Mouse (Mus musculus): ENCODE results near the gene Tlr7.
"Not testable (repeated sequence)": the region's sequence is repeated elsewhere in the genome, so short reads cannot be mapped to it uniquely, and the experiment has no call there.

Gene Tlr7

DNA sequence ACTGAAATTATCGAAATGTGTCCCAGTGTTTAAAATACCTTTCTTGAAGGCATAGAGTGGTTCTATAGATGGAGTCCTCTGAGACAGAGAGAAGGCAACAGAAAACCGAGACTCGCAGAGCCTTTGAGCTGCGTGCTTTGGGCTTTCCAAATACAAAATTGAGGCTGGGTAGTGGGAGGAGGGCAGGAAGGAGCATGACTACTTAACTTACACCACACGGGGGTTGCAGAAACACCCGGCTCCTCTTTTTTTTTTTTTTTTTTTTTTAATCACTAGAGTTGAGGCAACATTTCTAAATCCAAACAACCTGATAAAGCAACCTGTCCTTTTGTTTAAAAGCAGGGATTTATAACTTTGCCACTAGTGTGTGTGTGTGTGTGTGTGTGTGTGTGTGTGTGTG is at the start of gene Tlr7:
Tlr7 (minus strand) TSS at position 160 of the 400 bp plus-strand sequence.
- ATAC-seq (ENCODE audit: insufficient number of reproducible peaks, low FRiP score, low TSS enrichment), result no peak

DNA sequence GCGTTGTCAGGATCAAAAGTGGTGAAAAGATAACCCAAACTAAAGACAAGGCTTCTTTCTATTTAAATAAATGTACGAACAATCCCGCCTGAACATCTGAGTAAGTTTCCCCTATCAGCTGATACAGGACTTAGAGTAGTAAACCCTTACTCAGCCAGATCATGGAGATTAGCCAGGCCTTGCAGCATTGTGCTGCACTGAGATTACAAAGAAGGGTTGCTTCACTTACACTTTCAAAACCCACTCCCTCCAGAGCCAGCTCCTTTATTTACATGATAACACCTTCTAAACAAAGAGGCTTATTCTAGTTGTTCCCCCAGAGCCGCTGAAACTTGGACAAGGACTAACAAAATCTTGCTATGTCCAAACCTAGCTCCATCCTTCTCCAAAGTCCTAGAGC is 49.7 kb upstream of the Tlr7 start:
- no peak for ATAC-seq (ENCODE audit: insufficient number of reproducible peaks, low FRiP score, low TSS enrichment)

DNA sequence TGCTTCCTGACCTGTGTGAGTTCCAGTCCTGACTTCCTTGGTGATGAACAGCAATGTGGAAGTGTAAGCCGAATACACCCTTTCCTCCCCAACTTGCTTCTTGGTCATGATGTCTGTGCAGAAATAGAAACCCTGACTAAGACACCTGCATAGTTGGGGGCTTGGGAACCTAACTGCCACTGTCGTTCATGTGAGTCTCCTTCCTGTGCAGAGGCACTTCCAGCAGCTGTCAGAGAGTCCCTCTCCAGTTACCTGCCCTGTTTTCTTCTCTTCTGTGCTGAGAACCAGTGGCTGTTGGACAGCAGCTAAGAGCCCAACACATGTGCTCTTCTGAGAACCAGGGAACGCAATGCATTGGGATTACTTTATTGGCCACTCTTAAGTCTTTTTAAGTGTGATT is 30.9 kb upstream of the Tlr7 start:
- not testable (repeated sequence) for ATAC-seq (ENCODE audit: insufficient number of reproducible peaks, low FRiP score, low TSS enrichment)

DNA sequence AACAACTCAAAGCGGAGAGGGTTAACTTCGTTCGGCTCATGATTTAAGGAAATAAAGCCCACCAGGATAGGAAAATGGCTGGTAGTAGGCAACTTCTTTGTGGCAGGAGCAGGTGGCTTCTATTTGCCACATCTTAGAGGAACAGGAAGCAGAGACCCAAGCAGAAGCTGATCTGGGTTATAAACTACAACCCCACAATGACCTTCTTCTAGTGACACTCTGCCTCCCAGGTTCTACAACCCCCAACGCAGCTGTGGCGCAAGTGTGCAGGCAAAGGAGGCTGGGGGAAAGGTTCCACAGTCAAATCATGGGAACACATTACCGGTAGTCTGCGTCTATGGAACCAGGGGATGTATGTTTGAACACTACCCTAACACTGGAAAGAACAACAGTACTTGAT is 29.3 kb upstream of the Tlr7 start:
- no peak for ATAC-seq (ENCODE audit: insufficient number of reproducible peaks, low FRiP score, low TSS enrichment)

DNA sequence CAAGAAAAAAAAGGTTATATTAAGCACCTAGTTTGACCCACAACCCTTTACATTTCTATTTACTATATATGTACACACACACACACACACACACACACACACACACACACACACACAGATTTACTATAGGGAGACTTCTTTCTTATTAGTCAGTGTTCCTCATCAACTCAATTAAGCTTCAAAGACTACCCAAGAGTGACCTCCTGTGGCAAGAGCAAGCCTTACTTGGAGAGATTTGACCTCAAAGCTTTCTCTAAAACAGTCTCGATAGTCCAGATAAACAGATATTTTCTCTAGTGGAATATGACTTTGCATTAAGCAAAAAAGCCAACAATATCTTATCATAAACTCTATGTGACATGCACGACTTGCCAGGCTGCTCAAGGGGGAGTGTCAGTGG is 27.1 kb upstream of the Tlr7 start:
- no peak for ATAC-seq (ENCODE audit: insufficient number of reproducible peaks, low FRiP score, low TSS enrichment)

DNA sequence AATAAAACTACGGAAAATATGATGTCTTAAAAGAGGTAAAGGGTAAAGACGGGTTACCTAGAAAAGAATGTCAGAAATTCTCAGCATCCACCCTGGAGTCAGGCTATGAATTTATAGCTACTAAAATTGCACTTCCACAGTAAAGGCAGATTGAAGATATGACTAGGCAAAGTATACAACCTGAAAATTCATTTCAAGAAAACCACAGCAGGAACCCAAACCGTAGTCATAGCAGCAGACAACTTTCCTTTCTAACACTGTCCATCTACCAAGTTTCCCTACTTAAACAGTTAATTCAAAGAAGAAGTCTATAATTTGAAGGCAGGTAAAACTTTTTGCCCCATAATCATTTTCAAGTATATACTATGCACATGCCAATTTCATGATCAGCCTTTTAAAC is 25.6 kb upstream of the Tlr7 start:
- ATAC-seq (ENCODE audit: insufficient number of reproducible peaks, low FRiP score, low TSS enrichment), result no peak

DNA sequence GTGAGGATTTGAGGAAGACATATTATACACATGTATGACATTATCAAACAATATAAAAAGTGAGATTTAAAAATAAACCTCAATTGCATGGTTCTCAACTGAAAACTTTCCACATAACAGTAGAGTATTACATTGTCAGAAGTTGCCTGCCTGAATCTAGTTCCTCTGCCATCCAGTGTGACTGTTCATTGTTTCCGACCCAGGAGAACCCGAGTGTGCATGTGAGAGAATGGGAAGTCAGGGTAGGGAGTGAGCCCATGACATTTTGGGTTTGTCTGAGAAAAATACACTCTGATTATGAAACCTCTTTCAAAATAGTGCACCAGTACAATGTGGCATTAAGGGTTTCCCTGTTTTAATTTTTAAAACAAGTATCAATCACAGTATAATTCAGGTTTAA is 23.3 kb upstream of the Tlr7 start:
- no peak for ATAC-seq (ENCODE audit: insufficient number of reproducible peaks, low FRiP score, low TSS enrichment)

DNA sequence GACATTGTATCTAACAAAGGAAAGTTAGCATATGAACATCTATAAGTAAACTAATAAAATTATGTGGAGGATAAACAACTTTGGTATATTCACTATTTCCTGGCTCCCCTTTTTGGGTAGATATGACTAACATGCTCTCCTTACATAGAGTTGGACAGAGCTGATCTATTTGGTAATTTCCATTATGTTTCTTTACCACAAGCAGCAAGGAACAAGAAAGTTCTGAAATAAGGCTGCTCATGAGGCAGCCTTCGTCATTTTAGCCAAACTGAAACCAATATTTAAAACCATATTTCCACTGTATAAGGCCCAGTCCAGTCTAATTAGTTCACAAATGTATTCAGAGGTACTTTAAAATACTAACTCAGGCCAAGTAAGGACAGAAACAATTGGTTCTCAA is 16.1 kb upstream of the Tlr7 start:
- no peak for ATAC-seq (ENCODE audit: insufficient number of reproducible peaks, low FRiP score, low TSS enrichment)

DNA sequence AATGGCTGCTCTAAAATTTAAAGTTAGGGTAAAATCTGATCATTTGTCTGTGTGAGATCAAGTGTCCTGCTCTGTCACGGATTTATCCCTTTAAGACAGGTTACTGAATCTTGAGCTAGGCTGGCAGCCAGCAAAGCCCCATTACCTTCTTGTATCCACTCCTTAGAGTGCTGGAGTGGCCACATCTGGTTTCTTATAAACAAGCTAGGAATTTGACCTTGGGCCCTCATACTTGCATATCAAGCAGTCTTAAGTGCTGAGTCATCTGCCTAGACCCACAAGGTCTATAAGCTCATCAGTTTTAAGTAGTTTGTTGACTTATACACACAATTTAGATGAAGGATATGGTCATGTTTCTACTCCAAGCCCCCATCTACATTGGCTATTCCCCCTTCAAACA is 14.0 kb upstream of the Tlr7 start:
- ATAC-seq (ENCODE audit: insufficient number of reproducible peaks, low FRiP score, low TSS enrichment), result no peak

DNA sequence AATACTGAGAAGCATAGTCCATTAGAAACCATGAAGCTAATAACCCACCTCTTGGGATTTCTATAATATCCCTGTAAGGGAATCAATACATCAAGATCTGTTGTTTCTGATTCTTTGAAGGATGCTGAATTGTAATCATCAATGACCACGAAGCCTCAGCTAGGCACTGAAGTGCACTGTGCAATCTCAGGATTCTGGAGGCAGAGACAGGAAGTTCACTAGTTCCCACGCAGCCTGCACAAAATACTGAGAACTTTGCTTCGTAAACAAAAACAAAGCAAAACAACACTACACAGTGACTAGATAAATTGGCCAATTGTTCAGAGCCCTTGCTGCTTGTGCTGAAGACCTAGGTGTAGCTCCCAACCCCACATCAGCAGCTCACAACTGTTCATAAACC is 11.5 kb upstream of the Tlr7 start:
- no peak for ATAC-seq (ENCODE audit: insufficient number of reproducible peaks, low FRiP score, low TSS enrichment)

DNA sequence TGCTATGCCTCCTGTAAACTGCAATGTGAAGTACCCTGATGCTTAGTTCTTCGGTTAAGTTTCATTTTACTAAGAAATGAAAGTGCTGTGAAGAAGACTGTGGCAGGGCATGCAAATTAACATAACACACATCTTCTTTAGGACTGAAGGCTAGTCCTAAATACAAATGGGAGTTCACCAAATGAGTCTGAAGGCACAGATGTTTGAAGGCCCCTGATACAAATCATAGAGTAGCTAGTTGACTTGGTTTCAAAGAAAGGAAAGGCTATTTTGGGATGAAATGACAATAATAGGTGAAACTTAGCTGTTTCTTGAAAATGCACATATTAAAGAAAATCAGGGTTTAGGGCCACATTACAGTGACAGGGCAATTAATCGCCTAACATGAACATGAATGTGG is 9.8 kb upstream of the Tlr7 start:
- no peak for ATAC-seq (ENCODE audit: insufficient number of reproducible peaks, low FRiP score, low TSS enrichment)

DNA sequence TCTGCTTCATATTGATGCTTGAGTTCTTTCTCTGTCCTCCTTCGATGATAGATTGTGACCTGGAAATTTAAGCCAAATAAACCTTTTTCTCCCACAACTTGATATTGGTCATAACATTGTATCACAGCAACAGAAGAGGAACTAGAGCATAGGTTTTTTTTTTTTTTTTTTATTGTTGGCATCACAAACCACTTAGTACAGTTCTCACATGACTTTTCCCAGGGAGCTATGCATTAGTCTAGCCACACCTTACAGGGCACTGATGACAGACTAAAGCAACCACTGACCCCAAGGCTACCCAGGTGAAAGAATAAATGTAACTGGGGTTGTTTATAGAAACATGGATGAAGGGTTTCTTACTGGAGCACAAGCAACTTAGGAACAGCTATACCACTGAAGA is 7.6 kb upstream of the Tlr7 start:
- ATAC-seq (ENCODE audit: insufficient number of reproducible peaks, low FRiP score, low TSS enrichment), result no peak

DNA sequence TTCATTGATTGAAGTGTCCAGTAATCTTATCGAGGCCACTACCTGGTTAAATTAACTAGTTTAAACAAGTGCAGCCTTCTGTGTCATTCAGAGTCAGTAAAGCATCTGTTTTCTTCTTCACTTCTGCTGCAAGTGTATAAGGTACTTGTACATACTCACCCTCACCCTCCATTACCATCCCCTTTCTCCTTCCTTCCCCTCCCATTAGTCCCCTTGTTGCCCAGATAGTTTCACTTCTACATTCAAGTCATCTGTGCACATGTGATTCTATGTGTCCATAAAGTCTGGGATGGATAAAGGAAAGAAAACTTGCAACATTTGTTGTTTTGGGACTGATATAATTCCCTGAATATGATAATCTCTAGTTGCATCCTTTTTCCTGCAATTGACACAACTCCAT is 4.2 kb upstream of the Tlr7 start:
- ATAC-seq (ENCODE audit: insufficient number of reproducible peaks, low FRiP score, low TSS enrichment), result no peak

DNA sequence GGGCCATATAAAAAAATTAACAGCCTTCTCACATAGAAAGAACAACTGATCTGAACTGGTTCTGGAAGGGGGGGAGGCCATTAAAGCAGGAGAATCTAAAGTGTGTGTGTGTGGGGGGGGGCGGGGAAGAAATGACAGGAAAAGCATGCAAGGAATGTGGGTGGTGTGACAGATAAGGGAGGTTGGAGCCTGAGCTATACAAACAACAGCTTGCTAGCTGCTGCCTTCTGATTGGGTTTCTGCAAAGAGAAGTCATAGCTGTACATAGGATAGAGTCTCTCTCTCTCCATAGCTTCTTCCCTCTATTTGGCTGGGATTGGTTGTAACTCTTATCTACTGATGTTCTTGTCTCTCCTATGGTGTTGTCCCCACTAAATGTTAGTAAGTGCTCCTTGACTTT is 2.2 kb upstream of the Tlr7 start:
- no peak for ATAC-seq (ENCODE audit: insufficient number of reproducible peaks, low FRiP score, low TSS enrichment)

DNA sequence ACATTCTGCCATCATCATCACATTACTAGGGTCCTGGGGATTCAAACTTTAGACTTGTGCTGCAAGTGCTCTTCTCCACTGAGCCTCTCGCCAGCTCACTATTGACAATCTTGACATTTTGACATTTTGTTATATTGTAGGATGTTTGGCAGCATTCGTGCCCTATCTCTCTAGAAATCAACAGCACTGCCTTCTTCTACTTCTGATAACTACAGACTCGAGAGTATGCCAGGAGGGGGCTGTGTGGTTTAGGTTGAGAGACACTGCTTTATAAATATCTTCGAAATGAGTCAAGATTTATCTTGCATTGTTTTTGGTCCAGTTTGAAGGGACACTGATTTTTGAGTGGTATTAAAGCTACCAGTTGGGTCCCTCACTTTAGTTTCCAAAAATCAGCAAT is 635 bp upstream of the Tlr7 start:
- ATAC-seq (ENCODE audit: insufficient number of reproducible peaks, low FRiP score, low TSS enrichment), result no peak

DNA sequence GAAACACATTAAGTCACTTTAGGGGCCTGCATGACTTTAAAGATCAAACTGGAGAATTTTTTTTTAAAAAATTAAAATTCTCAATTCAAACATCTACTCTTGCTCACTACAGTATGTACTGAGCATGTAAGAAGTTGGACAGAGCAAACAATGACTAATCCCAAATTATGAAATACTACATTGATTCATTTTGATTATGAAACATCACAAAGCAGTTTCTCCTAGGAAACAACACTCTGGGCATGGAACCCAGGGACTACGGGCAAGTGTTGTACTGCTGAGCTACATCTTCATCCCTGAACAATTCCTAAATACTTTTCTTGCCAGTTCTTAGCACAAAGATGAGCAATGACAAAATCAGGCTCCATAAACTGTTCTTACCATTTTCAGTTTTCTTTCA is 738 bp downstream of the Tlr7 start:
- no peak for ATAC-seq (ENCODE audit: insufficient number of reproducible peaks, low FRiP score, low TSS enrichment)

DNA sequence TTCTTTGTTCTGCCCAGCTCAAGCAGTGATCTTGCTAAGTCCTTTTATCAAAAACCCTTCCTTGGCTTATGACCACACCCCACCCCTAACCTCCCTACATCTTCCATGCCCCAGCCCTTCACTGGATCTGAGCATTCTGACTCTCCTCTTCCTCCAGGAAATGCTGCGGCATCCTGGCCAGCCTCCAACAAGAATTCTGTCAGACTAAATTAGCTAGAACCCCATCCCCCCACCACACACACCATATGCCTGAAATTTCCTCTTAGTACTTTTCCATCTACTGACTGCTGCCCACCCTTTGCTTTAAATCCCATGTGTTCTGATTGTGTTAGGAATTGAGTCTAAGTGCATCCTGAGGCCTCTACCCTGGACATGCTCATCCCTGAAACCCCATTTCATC is 1.3 kb downstream of the Tlr7 start:
- ATAC-seq (ENCODE audit: insufficient number of reproducible peaks, low FRiP score, low TSS enrichment), result no peak

DNA sequence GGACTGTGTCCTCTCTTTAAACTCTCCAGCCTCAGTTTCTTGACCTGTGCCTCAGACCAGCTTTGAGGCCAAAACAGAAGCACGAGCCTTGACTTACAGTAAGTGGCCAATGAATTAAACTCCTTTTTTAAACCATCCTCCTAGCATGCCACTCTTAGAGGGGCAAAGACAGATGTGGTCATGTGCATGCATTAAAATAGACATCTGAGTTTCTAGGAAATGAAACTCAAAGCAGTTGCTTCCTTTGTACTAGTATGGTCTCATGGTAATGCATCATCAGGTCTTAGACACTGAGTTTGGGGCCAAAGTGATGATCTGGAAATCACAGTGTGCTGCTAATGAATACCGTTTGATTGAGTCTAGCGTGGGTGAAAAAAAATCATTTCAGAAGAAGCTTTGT is 1.8 kb downstream of the Tlr7 start:
- ATAC-seq (ENCODE audit: insufficient number of reproducible peaks, low FRiP score, low TSS enrichment), result no peak

DNA sequence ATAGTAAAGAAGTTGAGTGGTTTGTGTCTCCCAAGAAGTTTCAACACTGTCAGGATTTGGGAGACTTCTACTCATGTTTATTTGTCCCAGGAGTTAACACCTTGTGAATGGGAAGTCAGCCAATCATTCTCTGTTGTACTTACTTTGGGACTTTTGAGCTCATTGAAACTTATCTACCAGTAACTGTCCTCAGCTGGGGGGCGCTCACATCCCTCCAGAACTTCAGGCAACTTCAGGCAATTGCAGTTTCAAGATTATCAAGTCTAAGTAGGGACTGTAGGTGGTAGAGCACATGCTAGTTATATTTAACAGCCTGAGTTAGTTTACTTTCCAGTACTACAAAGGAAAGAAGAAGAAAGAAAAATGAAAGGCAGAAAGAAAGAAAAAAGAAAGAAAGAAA is 6.6 kb downstream of the Tlr7 start:
- no peak for ATAC-seq (ENCODE audit: insufficient number of reproducible peaks, low FRiP score, low TSS enrichment)

DNA sequence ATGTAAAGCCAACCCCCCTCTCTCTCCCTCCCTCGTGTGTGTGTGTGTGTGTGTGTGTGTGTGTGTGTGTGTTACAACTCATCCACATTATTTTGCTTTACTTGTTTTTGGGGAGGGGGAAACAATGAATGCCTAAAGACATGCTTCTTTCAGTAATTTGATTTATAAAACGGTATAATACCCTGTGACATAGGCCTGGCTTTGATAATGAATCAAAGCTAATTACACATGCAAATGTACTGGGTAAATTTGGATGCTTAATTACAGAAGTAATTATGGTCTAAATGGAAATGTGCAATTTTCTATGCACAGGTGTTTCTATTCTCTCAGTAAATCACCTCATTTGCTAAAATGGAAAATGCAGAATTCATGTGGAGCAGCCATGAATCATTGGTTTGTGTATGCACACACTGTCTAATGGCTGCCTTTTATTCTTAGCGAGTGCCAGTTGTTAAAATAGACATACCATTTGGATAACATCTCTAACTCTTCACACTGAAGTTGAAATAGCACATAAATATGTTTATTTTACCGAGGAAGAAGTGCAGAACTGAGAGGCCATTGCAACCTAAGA is 9.0 kb downstream of the Tlr7 start:
- ATAC-seq (ENCODE audit: insufficient number of reproducible peaks, low FRiP score, low TSS enrichment), result no peak

DNA sequence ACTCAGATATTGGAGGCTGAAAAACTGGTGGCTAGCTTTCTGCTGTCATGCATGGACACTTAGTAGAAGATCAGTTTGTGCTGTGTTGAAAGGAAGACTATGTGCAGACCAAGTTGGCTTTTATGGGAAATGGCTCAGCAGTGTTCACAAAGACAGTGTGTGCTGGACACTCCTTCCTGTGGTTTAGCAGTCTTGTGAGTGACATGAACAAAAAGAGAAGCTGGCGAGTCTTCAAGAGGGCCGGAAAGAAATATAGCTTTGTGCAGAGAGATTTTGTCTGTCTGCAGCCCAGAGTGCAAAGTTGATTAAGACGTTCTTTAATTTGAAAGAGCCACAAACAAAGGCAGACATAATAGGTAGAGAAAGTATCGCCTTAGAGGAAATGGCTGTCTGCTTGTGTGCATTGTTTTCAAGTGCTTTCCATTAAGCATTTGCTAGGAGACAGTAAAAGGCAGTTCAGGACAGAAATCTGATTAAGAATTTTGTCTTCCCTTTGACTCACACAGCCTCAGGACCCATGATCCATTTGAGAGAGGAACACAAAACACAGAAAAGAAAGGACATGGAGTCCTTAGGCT is 11.4 kb downstream of the Tlr7 start:
- no peak for ATAC-seq (ENCODE audit: insufficient number of reproducible peaks, low FRiP score, low TSS enrichment)

DNA sequence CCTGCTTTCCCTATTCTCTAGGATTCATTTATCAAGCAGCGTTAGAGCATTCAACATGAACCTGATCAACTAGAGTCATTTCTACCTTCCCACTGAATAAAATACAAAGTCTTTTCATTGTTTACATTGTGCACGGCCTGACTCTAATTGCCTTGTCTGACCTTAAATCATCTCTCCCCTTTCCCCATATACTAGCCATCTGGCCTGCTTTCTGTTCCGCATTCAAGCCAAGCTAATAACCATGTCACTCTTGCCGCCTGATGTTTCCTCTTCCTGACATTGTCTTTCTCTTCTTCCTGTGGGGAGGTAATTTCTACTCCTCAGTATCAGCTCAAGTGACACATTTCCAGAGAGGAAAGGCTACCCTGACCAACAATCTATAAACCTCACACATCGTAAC is 14.6 kb downstream of the Tlr7 start:
- ATAC-seq (ENCODE audit: insufficient number of reproducible peaks, low FRiP score, low TSS enrichment), result no peak

Data from cerebellum, adult (tissue).